Mouse (Mus musculus): ENCODE data around the gene Capn11. TPM values are rescaled to one million over a fixed set of nuclear protein-coding genes. Genes with fewer than 3 reads are reported as not detected.
A peak's percentile ranks its signal among the peaks of the same experiment; 100 is the strongest.

Gene Capn11
- polyA plus RNA-seq, 1 experiment: 28.4 TPM

DNA sequence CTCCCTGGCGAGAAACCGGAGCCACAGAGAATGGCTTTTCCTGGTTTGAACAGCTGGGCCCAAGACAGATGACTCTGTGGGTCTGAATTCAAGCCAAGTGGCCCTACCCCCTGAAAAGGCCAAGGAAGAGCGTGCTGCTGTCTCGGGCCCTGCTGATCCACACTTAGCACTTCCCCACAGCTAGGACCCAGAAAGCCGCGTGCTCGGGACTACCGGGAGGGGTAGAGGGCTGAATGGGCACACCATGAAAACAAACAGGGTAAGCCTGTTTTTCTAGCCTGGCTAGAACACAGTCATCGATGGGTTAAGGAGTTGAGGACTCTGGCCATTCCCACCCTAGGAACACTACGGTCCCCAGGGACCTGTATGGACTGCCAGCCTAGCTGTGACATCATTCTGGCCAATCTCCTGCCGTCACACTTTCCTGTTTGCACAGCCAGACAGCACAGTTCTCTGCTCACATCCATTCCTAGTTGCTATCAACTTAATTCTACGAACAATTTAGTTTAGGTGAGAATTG, 78.1 kb downstream of the Capn11 start:
- Histone ChIP-seq H3K4me3 (ENCODE audit: control insufficient read depth, low read depth, low read length) (no peak overlapping the region), H3K4me1 (ENCODE audit: control insufficient read depth, insufficient read depth, low read length) (peaks cover 12% of the 10 kb centered on the region), H3K36me3 (ENCODE audit: control insufficient read depth, insufficient read depth, low read length) (no peaks in the 10 kb centered on the region), H3K27me3 (ENCODE audit: control insufficient read depth, insufficient read depth, low read length) (no peaks in the 10 kb centered on the region), H3K27ac (ENCODE audit: control insufficient read depth, insufficient read depth, low read depth, low read length) (peak overlapping the region; percentile 38; the same call in 1 of the 2 replicates)
- TF ChIP-seq CTCF (IDR thresholded peaks at IDR 0.05; ENCODE audit: control insufficient read depth, insufficient read depth, insufficient replicate concordance, low read depth, low read length) (no peak), POLR2A (IDR thresholded peaks at IDR 0.05; ENCODE audit: control insufficient read depth, low read depth, low read length) (no peak)

Other genes starting within 250 kb of the Capn11 start
- 9.3 and 9.8 TPM in 2 replicates for gene Cdc5l, start 225.6 kb downstream of the Capn11 start, polyA plus RNA-seq (2012; rRNA removed)
- 22.7 and 23.3 TPM in 2 replicates for gene Spats1, start 183.9 kb downstream of the Capn11 start, polyA plus RNA-seq (2012; rRNA removed)
- gene Aars2, start 152.5 kb downstream of the Capn11 start, polyA plus RNA-seq (2012; rRNA removed): 19.3 and 23.4 TPM in 2 replicates
- gene Tcte1, start 135.9 kb downstream of the Capn11 start, polyA plus RNA-seq (2012; rRNA removed): 261 and 281 TPM in 2 replicates
- 0.35 and 0.37 TPM in 2 replicates for gene Tmem151b, start 109.6 kb downstream of the Capn11 start, polyA plus RNA-seq (2012; rRNA removed)
- gene Nfkbie, start 103.6 kb downstream of the Capn11 start, polyA plus RNA-seq (2012; rRNA removed): 0.83 and 0.95 TPM in 2 replicates
- 26.6 and 35.6 TPM in 2 replicates for gene Slc35b2, start 95.5 kb downstream of the Capn11 start, polyA plus RNA-seq (2012; rRNA removed)
- gene Hsp90ab1, start 86.1 kb downstream of the Capn11 start, polyA plus RNA-seq (2012; rRNA removed): 99.1 and 109 TPM in 2 replicates
- gene Slc29a1, start 59.7 kb downstream of the Capn11 start, polyA plus RNA-seq (2012; rRNA removed): 138 and 143 TPM in 2 replicates
- 3.4 and 4.4 TPM in 2 replicates for gene Mymx, start 57.2 kb downstream of the Capn11 start, polyA plus RNA-seq (2012; rRNA removed)
- gene Mrpl14, start 27.0 kb upstream of the Capn11 start, polyA plus RNA-seq (2012; rRNA removed): 15.4 and 18.8 TPM in 2 replicates
- 5.4 and 6.4 TPM in 2 replicates for gene Tmem63b, start 27.6 kb upstream of the Capn11 start, polyA plus RNA-seq (2012; rRNA removed)
- 0.36 and 0.79 TPM in 2 replicates for gene 1600014C23Rik, start 74.5 kb upstream of the Capn11 start, polyA plus RNA-seq (2012; rRNA removed)